Mouse (Mus musculus): ENCODE measurements at regions not wholly inside any gene's neighbourhood (a gene's known extent, or its start where the extent isn't known, plus 50 kb on each side); places are given as distances from the start of the nearest gene placed in this dataset.

DNA sequence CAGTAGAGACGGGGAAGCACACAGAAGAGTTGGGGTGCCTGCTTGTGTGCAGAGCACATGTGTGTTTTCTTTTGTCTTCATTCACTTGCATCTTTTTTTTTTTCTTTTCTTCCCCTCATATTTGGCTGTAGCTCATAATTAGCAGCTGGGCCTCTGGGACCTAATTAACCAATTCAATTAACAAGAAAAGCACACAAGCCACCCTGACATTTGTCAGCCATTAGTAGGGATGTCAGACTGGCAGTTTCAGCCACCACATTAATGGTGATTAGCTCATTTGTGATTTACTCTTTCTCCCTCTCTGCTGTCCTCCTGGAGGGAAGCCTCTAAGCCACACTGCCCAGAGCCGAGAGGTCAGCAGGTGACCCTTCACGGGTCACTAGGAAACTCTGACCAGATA lies 96.7 kb upstream of the Habp2 start:
- TF ChIP-seq CTCF (IDR thresholded peaks at IDR 0.05) (no peak), EP300 (IDR thresholded peaks at IDR 0.05) (no peak)
